Mouse (Mus musculus) lung, postnatal 0 days (tissue): ENCODE results near the gene Ddah2.

Source experiments
- CTCF ChIP-seq: IDR thresholded peaks from 2 replicates; pipeline ENCODE4 v1.5.1; 2016; ENCODE audit warnings: antibody characterized with exemption, mild to moderate bottlenecking
- EP300 ChIP-seq: IDR thresholded peaks from 2 replicates; pipeline ENCODE4 v1.6.1; 2016; ENCODE audit warnings: antibody characterized with exemption, mild to moderate bottlenecking, control low read depth

DNA sequence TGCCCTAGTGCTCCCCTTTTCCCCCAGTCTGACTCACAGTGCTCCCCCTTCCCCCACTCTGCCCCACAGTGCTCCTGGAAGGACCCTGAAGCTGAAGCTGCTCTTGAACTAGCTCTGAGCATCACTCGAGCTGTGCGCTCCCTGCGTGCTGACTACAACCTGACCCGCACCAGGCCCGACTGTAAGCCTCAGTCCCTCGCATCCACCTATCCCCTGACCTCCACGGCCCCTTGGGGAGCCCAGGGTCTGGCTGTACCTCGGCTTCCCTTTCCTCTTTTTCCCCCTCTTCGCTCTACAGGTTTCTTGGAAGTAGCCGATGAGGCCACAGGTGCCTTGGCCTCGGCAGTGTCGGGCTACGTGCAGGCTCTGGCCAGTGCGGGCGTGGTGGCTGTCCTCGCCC, 43.5 kb upstream of the Ddah2 start:
- TF ChIP-seq CTCF = no peak
- no peak for TF ChIP-seq EP300
